Mouse (Mus musculus) heart, adult 11 months (tissue): ENCODE measurements at regions not wholly inside any gene's neighbourhood (a gene's known extent, or its start where the extent isn't known, plus 50 kb on each side); places are given as distances from the start of the nearest gene placed in this dataset.

Source experiments
- DNase-seq: peaks from one replicate; pipeline ENCODE4 v3.0.0; 2022

GRCm38 (mm10) chr4:101366905-101367679, 52.0 kb upstream of the Ak4 start:
- no peak for DNase-seq

GRCm38 (mm10) chr4:101365299-101365698, 53.8 kb upstream of the Ak4 start:
- no peak for DNase-seq

GRCm38 (mm10) chr4:101364716-101365115, 54.4 kb upstream of the Ak4 start:
- no peak for DNase-seq

GRCm38 (mm10) chr4:101363231-101363630, 55.8 kb upstream of the Ak4 start:
- peak; percentile 95 for DNase-seq

- DNase-seq = no peak
Measured at GRCm38 (mm10) chr4:101361779-101362178, 57.3 kb upstream of the Ak4 start.

- DNase-seq = no peak
Measured at GRCm38 (mm10) chr4:101360296-101360695, 58.8 kb upstream of the Ak4 start.

- no peak for DNase-seq
Measured at GRCm38 (mm10) chr4:101359119-101359518, 60.0 kb upstream of the Ak4 start.

GRCm38 (mm10) chr4:101358525-101358924, 60.6 kb upstream of the Ak4 start:
- no peak for DNase-seq

GRCm38 (mm10) chr4:101357923-101358322, 61.2 kb upstream of the Ak4 start:
- peak; percentile 93 for DNase-seq

GRCm38 (mm10) chr4:101356954-101357891, 61.9 kb upstream of the Ak4 start:
- peak; percentile 97 for DNase-seq

GRCm38 (mm10) chr4:101356093-101356953, 62.8 kb upstream of the Ak4 start:
- peak; percentile 100 for DNase-seq

GRCm38 (mm10) chr4:101355431-101356092, 63.5 kb upstream of the Ak4 start:
- peak; percentile 98 for DNase-seq

GRCm38 (mm10) chr4:101354951-101355350, 64.1 kb upstream of the Ak4 start:
- peak; percentile 99 for DNase-seq

GRCm38 (mm10) chr4:101354086-101354855, 64.8 kb upstream of the Ak4 start:
- peak; percentile 93 for DNase-seq

GRCm38 (mm10) chr4:101352178-101352577, 66.9 kb upstream of the Ak4 start:
- no peak for DNase-seq

GRCm38 (mm10) chr4:101351716-101352115, 67.4 kb upstream of the Ak4 start:
- DNase-seq = no peak

GRCm38 (mm10) chr4:101350656-101351055, 68.4 kb upstream of the Ak4 start:
- DNase-seq = peak; percentile 92

- no peak for DNase-seq
Measured at GRCm38 (mm10) chr4:101350222-101350621, 68.9 kb upstream of the Ak4 start.

- no peak for DNase-seq
Measured at GRCm38 (mm10) chr4:101349413-101349812, 69.7 kb upstream of the Ak4 start.

GRCm38 (mm10) chr4:101347309-101347708, 71.8 kb upstream of the Ak4 start:
- no peak for DNase-seq

- DNase-seq = no peak
Measured at GRCm38 (mm10) chr4:101342071-101342762, 76.9 kb upstream of the Ak4 start.
